Mouse (Mus musculus) liver, embryonic 14.5 days (tissue): ENCODE results near the gene Eif5.

Source experiments
- CTCF ChIP-seq: IDR thresholded peaks from 2 replicates; pipeline ENCODE4 v1.5.1; 2016; ENCODE audit warnings: antibody characterized with exemption, low read depth, control low read depth
- EP300 ChIP-seq: IDR thresholded peaks from 2 replicates; pipeline ENCODE4 v1.6.1; 2016; ENCODE audit warnings: antibody characterized with exemption, low read depth

- TF ChIP-seq CTCF (peak; percentile 58), EP300 (no peak)
These were observed 25.3 kb downstream of the Eif5 start for GRCm38 (mm10) chr12:111563076-111563629.
